ENCODE assay signal across 9 mouse cellular contexts in genomic region chr17:27153773-27154193, GRCm38 (mm10). TPM values are rescaled to one million over a fixed set of nuclear protein-coding genes. Genes with fewer than 3 reads are reported as not detected.
A peak's percentile ranks its signal among the peaks of the same experiment; 100 is the strongest.
DNase-seq lines count a peak whose midpoint lies in the region; ATAC-seq and TF ChIP-seq lines count a peak whose summit lies in the region.
"Had no signal": no experiment of that assay in that cellular context is flagged by ENCODE, and none has a peak within 500 bp of the region (broad histone marks: within the 10 kb centered on the region; RNA-seq: fewer than 3 reads in every experiment).

No protein-coding gene starts in this region.

- intact Hi-C loops in gastrocnemius, postnatal 36 days (cut with DNase I): no loop called here

- no peak for TF ChIP-seq POLR2A in thymus, adult 2 months (IDR thresholded peaks at IDR 0.05; ENCODE audit: control insufficient read depth, extremely low read depth, insufficient read depth, low read length, poor library complexity)

- H3K27ac ChIP-seq in hindbrain, embryonic 10.5 days: peak overlapping the region; percentile 62
- no peak overlapping the region for H3K27ac ChIP-seq in hindbrain, embryonic 11.5 days (ENCODE audit: low read depth, low read length)
- H3K27ac ChIP-seq in limb, embryonic 15.5 days: peak overlapping the region; percentile 79
- no peak overlapping the region for H3K27ac ChIP-seq in thymus, adult 2 months (ENCODE audit: control insufficient read depth, insufficient read depth, low read length)

- H3K4me3 ChIP-seq in hindbrain, embryonic 10.5 days: no peak overlapping the region
- no peak overlapping the region for H3K4me3 ChIP-seq in hindbrain, embryonic 11.5 days (ENCODE audit: low read depth, low read length)
- H3K4me3 ChIP-seq in limb, embryonic 15.5 days: no peak overlapping the region
- H3K4me3 ChIP-seq in thymus, adult 2 months (ENCODE audit: control insufficient read depth, insufficient read depth, low read length): no peak overlapping the region

- no peaks in the 10 kb centered on the region for H3K27me3 ChIP-seq in hindbrain, embryonic 10.5 days (ENCODE audit: insufficient read depth, poor library complexity, severe bottlenecking)
- no peaks in the 10 kb centered on the region for H3K27me3 ChIP-seq in hindbrain, embryonic 11.5 days (ENCODE audit: control insufficient read depth, insufficient read depth, low read length)
- H3K27me3 ChIP-seq in limb, embryonic 15.5 days: no peaks in the 10 kb centered on the region
- H3K27me3 ChIP-seq in thymus, adult 2 months (ENCODE audit: control insufficient read depth, insufficient read depth, low read length): no peaks in the 10 kb centered on the region

- peaks cover 59% of the 10 kb centered on the region for H3K4me1 ChIP-seq in hindbrain, embryonic 10.5 days (replicated peaks)
- no peaks in the 10 kb centered on the region; the same call in 1 of the 2 replicates for H3K4me1 ChIP-seq in hindbrain, embryonic 11.5 days (replicated peaks; ENCODE audit: control insufficient read depth, insufficient read depth, low read length)
- peaks cover 49% of the 10 kb centered on the region for H3K4me1 ChIP-seq in limb, embryonic 15.5 days
- H3K4me1 ChIP-seq in thymus, adult 2 months (replicated peaks; ENCODE audit: control insufficient read depth, insufficient read depth, low read length): no peaks in the 10 kb centered on the region

- no peak for DNase-seq in hindbrain, embryonic 10.5 days (ENCODE audit: low spot score)
- DNase-seq in hindbrain, embryonic 11.5 days (ENCODE audit: low spot score): no peak
- DNase-seq in adipocyte (ENCODE audit: low spot score): peak; percentile 93
- peak; percentile 71 to 76 for DNase-seq in gastrocnemius, postnatal 36 days
- no peak for DNase-seq in thymus, adult 2 months
- DNase-seq in kidney, adult 18-20 months: no peak
- no peak for DNase-seq in right cerebral cortex, postnatal 4 days

- H3K36me3 ChIP-seq in hindbrain, embryonic 10.5 days: no peaks in the 10 kb centered on the region
- no peaks in the 10 kb centered on the region for H3K36me3 ChIP-seq in hindbrain, embryonic 11.5 days (ENCODE audit: control insufficient read depth, insufficient read depth, low read length)
- no peaks in the 10 kb centered on the region for H3K36me3 ChIP-seq in limb, embryonic 15.5 days
- H3K36me3 ChIP-seq in thymus, adult 2 months (ENCODE audit: control insufficient read depth, insufficient read depth, low read length): no peaks in the 10 kb centered on the region

- no peak overlapping the region for H3K9ac ChIP-seq in hindbrain, embryonic 11.5 days (ENCODE audit: low read depth, low read length)
- no peak overlapping the region for H3K9ac ChIP-seq in limb, embryonic 15.5 days

- no peak for ATAC-seq in hindbrain, embryonic 11.5 days (ENCODE audit: low FRiP score)
- no peak for ATAC-seq in limb, embryonic 15.5 days (ENCODE audit: insufficient number of reproducible peaks, low FRiP score, low TSS enrichment, low read depth)

- H3K9me3 ChIP-seq in hindbrain, embryonic 10.5 days: no peaks in the 10 kb centered on the region
- no peaks in the 10 kb centered on the region for H3K9me3 ChIP-seq in hindbrain, embryonic 11.5 days (ENCODE audit: control insufficient read depth, low read length)
- H3K9me3 ChIP-seq in limb, embryonic 15.5 days: no peaks in the 10 kb centered on the region

- 61% methylated on average over 9 of the region's 9 CpGs for WGBS in hindbrain, embryonic 10.5 days
- WGBS in hindbrain, embryonic 11.5 days: 59% methylated on average over 9 of the region's 9 CpGs
- WGBS in limb, embryonic 15.5 days: 43% methylated on average over 9 of the region's 9 CpGs
- WGBS in thymus, adult 2 months: 91% methylated on average over 9 of the region's 9 CpGs

- TF ChIP-seq CTCF in thymus, adult 2 months (IDR thresholded peaks at IDR 0.05; ENCODE audit: borderline replicate concordance, control insufficient read depth, extremely low read depth, insufficient read depth, low read length, poor library complexity): no peak

- no peak overlapping the region for H3K4me2 ChIP-seq in hindbrain, embryonic 11.5 days (replicated peaks; ENCODE audit: low read depth, low read length)
- no peak overlapping the region for H3K4me2 ChIP-seq in limb, embryonic 15.5 days

RNA-seq across cellular contexts. Expression of gene Ip6k3, which starts 13.8 kb away (rescaled TPM):
- polyA plus RNA-seq in hindbrain, embryonic 10.5 days (2016; fragmentation: Nextera tagmentation; extraction: Ambion mirVana): 0.06 and 0.31 TPM in 2 replicates
- 0.23 and 0.49 TPM in 2 replicates for polyA plus RNA-seq in hindbrain, embryonic 11.5 days (2014; fragmentation: Nextera tagmentation; extraction: Ambion mirVana)
- 10 to 100 TPM; 56.6 to 86.1 TPM for total RNA-seq in gastrocnemius, postnatal 36 days (2021)
- polyA plus RNA-seq in limb, embryonic 15.5 days (2015; fragmentation: Nextera tagmentation; extraction: Ambion mirVana): 0.44 and 1.7 TPM in 2 replicates
- 0.61 and 1.4 TPM in 2 replicates for polyA plus RNA-seq in thymus, adult 2 months (2012; rRNA removed)
- total RNA-seq: neutrophil, adult 5-6 weeks had no signal

RNA-seq across cellular contexts. Expression of gene Uqcc2, which starts 20.1 kb away (rescaled TPM):
- 395 and 442 TPM in 2 replicates for polyA plus RNA-seq in hindbrain, embryonic 10.5 days (2016; fragmentation: Nextera tagmentation; extraction: Ambion mirVana)
- 326 and 345 TPM in 2 replicates for polyA plus RNA-seq in hindbrain, embryonic 11.5 days (2014; fragmentation: Nextera tagmentation; extraction: Ambion mirVana)
- total RNA-seq in gastrocnemius, postnatal 36 days (2021): 100 to 1,000 TPM; 374 to 378 TPM
- 276 and 289 TPM in 2 replicates for polyA plus RNA-seq in limb, embryonic 15.5 days (2015; fragmentation: Nextera tagmentation; extraction: Ambion mirVana)
- polyA plus RNA-seq in thymus, adult 2 months (2012; rRNA removed): 119 and 152 TPM in 2 replicates

RNA-seq across cellular contexts. Expression of gene Lemd2, which starts 50.5 kb away (rescaled TPM):
- 19.0 and 30.0 TPM in 2 replicates for polyA plus RNA-seq in hindbrain, embryonic 10.5 days (2016; fragmentation: Nextera tagmentation; extraction: Ambion mirVana)
- 12.4 and 16.5 TPM in 2 replicates for polyA plus RNA-seq in hindbrain, embryonic 11.5 days (2014; fragmentation: Nextera tagmentation; extraction: Ambion mirVana)
- total RNA-seq in gastrocnemius, postnatal 36 days (2021): 10 to 100 TPM; 17.8 to 20.4 TPM
- 9.7 and 15.3 TPM in 2 replicates for polyA plus RNA-seq in limb, embryonic 15.5 days (2015; fragmentation: Nextera tagmentation; extraction: Ambion mirVana)
- polyA plus RNA-seq in thymus, adult 2 months (2012; rRNA removed): 188 and 190 TPM in 2 replicates

Comparison
In these comparisons a context has a peak if more than half of its experiments do, and no peak if none do; other contexts are left out.
1. H3K27ac ChIP-seq: peak in hindbrain, embryonic 10.5 days (single experiment) and limb, embryonic 15.5 days (single experiment); none in hindbrain, embryonic 11.5 days (single experiment) and thymus, adult 2 months (single experiment).
2. DNase-seq: peak in adipocyte (single experiment) and gastrocnemius, postnatal 36 days (2 of 2); none in hindbrain, embryonic 10.5 days (single experiment), hindbrain, embryonic 11.5 days (single experiment), thymus, adult 2 months (single experiment), kidney, adult 18-20 months (single experiment) and right cerebral cortex, postnatal 4 days (single experiment).